Mouse (Mus musculus) testis, adult 2 months (tissue): ENCODE measurements at regions not wholly inside any gene's neighbourhood (a gene's known extent, or its start where the extent isn't known, plus 50 kb on each side); places are given as distances from the start of the nearest gene placed in this dataset.

Experiments
- CTCF ChIP-seq: fragments of 200-500 bp; IDR thresholded peaks from 2 replicates; pipeline ENCODE4 v1.5.1; 2012; ENCODE audit warnings: low read depth, mild to moderate bottlenecking, inconsistent platforms, low read length, moderate library complexity; ENCODE audit not compliant: control insufficient read depth, insufficient read depth, insufficient replicate concordance
- POLR2A ChIP-seq: fragments of 200-500 bp; IDR thresholded peaks from 2 replicates; pipeline ENCODE4 v1.6.1; 2012; ENCODE audit warnings: low read depth, mild to moderate bottlenecking, inconsistent platforms, low read length, moderate library complexity; ENCODE audit not compliant: control insufficient read depth

- TF ChIP-seq CTCF (no peak), POLR2A (no peak)
Observed at GRCm38 (mm10) chr6:84430146-84430545, 163.6 kb downstream of the Cyp26b1 start.
